Mouse (Mus musculus): ENCODE results near the gene Tmie. TPM values are rescaled to one million over a fixed set of nuclear protein-coding genes. Genes with fewer than 3 reads are reported as not detected.

Gene Tmie
- polyA plus RNA-seq, 1 experiment from 2014 or later, result 6.0 TPM

- no peak for DNase-seq
- 0 out of 2 replicates have a peak, but pooled peaks cover 4% of the 10 kb centered on the region for H3K9me3 ChIP-seq (ENCODE audit: low read length)
- no peaks in the 10 kb centered on the region for H3K4me1 ChIP-seq (ENCODE audit: insufficient read depth)
- ATAC-seq, result no peak
- no peak overlapping the region for H3K27ac ChIP-seq (ENCODE audit: low read depth)
- no peak for TF ChIP-seq EP300 (IDR thresholded peaks at IDR 0.05; ENCODE audit: low read depth)
- TF ChIP-seq CTCF (IDR thresholded peaks at IDR 0.05; ENCODE audit: low read depth), result no peak
- H3K4me2 ChIP-seq (ENCODE audit: low read depth, low read length), result no peak overlapping the region
- no peak overlapping the region for H3K4me3 ChIP-seq (ENCODE audit: low read depth, low read length)
- WGBS (ENCODE audit: insufficient replicate concordance), result 51% methylated on average over 6 of the region's 6 CpGs
- no peaks in the 10 kb centered on the region for H3K27me3 ChIP-seq (ENCODE audit: insufficient read depth, low read length)
- H3K9ac ChIP-seq (replicated peaks), result no peak overlapping the region
- no peaks in the 10 kb centered on the region for H3K36me3 ChIP-seq (replicated peaks; ENCODE audit: insufficient read depth, low read length)
These were observed 29.6 kb upstream of the Tmie start for GRCm38 (mm10) chr9:110909371-110909967.

- no peak for DNase-seq
- Histone ChIP-seq H3K4me3 (ENCODE audit: low read depth, low read length) (no peak overlapping the region), H3K4me2 (ENCODE audit: low read depth, low read length) (no peak overlapping the region), H3K4me1 (ENCODE audit: insufficient read depth) (no peaks in the 10 kb centered on the region), H3K27me3 (ENCODE audit: insufficient read depth, low read length) (no peaks in the 10 kb centered on the region), H3K27ac (ENCODE audit: low read depth) (no peak overlapping the region), H3K36me3 (replicated peaks; ENCODE audit: insufficient read depth, low read length) (no peaks in the 10 kb centered on the region), H3K9ac (replicated peaks) (no peak overlapping the region), H3K9me3 (ENCODE audit: low read length) (0 out of 2 replicates have a peak, but pooled peaks cover 4% of the 10 kb centered on the region)
- TF ChIP-seq CTCF (IDR thresholded peaks at IDR 0.05; ENCODE audit: low read depth) (no peak), EP300 (IDR thresholded peaks at IDR 0.05; ENCODE audit: low read depth) (no peak)
- ATAC-seq, result no peak
- WGBS (ENCODE audit: insufficient replicate concordance), result 84% methylated on average over 3 of the region's 3 CpGs
These were observed 28.7 kb upstream of the Tmie start for GRCm38 (mm10) chr9:110908631-110909016.

GRCm38 (mm10) chr9:110907838-110908630 lies 28.1 kb upstream of the Tmie start:
- Histone ChIP-seq H3K4me3 (ENCODE audit: low read depth, low read length) (no peak overlapping the region), H3K27ac (ENCODE audit: low read depth) (no peak overlapping the region), H3K9ac (replicated peaks) (no peak overlapping the region), H3K4me2 (ENCODE audit: low read depth, low read length) (no peak overlapping the region), H3K9me3 (ENCODE audit: low read length) (0 out of 2 replicates have a peak, but pooled peaks cover 4% of the 10 kb centered on the region), H3K27me3 (ENCODE audit: insufficient read depth, low read length) (no peaks in the 10 kb centered on the region), H3K4me1 (ENCODE audit: insufficient read depth) (no peaks in the 10 kb centered on the region), H3K36me3 (replicated peaks; ENCODE audit: insufficient read depth, low read length) (no peaks in the 10 kb centered on the region)
- ATAC-seq (no peak), DNase-seq (no peak)
- TF ChIP-seq CTCF (IDR thresholded peaks at IDR 0.05; ENCODE audit: low read depth), result no peak
- TF ChIP-seq EP300 (IDR thresholded peaks at IDR 0.05; ENCODE audit: low read depth), result no peak
- WGBS (ENCODE audit: insufficient replicate concordance), result 69% methylated on average over 4 of the region's 4 CpGs

- H3K4me3 ChIP-seq (ENCODE audit: low read depth, low read length), result no peak overlapping the region
- DNase-seq (no peak), ATAC-seq (no peak)
- no peak overlapping the region for H3K4me2 ChIP-seq (ENCODE audit: low read depth, low read length)
- no peak for TF ChIP-seq CTCF (IDR thresholded peaks at IDR 0.05; ENCODE audit: low read depth)
- no peak for TF ChIP-seq EP300 (IDR thresholded peaks at IDR 0.05; ENCODE audit: low read depth)
- H3K9ac ChIP-seq (replicated peaks), result no peak overlapping the region
- H3K27ac ChIP-seq (ENCODE audit: low read depth), result no peak overlapping the region
- WGBS (ENCODE audit: insufficient replicate concordance), result 83% methylated on average over 11 of the region's 11 CpGs
- no peaks in the 10 kb centered on the region for H3K4me1 ChIP-seq (ENCODE audit: insufficient read depth)
- H3K27me3 ChIP-seq (ENCODE audit: insufficient read depth, low read length), result no peaks in the 10 kb centered on the region
- H3K36me3 ChIP-seq (replicated peaks; ENCODE audit: insufficient read depth, low read length), result no peaks in the 10 kb centered on the region
- 0 out of 2 replicates have a peak, but pooled peaks cover 4% of the 10 kb centered on the region for H3K9me3 ChIP-seq (ENCODE audit: low read length)
These were observed 27.4 kb upstream of the Tmie start for GRCm38 (mm10) chr9:110907201-110907837.

GRCm38 (mm10) chr9:110902271-110902670 lies 22.4 kb upstream of the Tmie start:
- no peak for DNase-seq
- H3K4me1 ChIP-seq (ENCODE audit: insufficient read depth), result no peaks in the 10 kb centered on the region
- H3K27me3 ChIP-seq (ENCODE audit: insufficient read depth, low read length), result no peaks in the 10 kb centered on the region
- TF ChIP-seq EP300 (IDR thresholded peaks at IDR 0.05; ENCODE audit: low read depth) (no peak), CTCF (IDR thresholded peaks at IDR 0.05; ENCODE audit: low read depth) (no peak)
- H3K36me3 ChIP-seq (replicated peaks; ENCODE audit: insufficient read depth, low read length), result peaks cover 4% of the 10 kb centered on the region; the same call in 1 of the 2 replicates
- H3K9ac ChIP-seq (replicated peaks), result no peak overlapping the region
- ATAC-seq, result no peak
- H3K4me2 ChIP-seq (ENCODE audit: low read depth, low read length), result no peak overlapping the region
- H3K27ac ChIP-seq (ENCODE audit: low read depth), result no peak overlapping the region
- WGBS (ENCODE audit: insufficient replicate concordance), result 80% methylated on average over 4 of the region's 4 CpGs
- 0 out of 2 replicates have a peak, but pooled peaks cover 3% of the 10 kb centered on the region for H3K9me3 ChIP-seq (ENCODE audit: low read length)
- H3K4me3 ChIP-seq (ENCODE audit: low read depth, low read length), result no peak overlapping the region

GRCm38 (mm10) chr9:110901204-110901603 lies 21.3 kb upstream of the Tmie start:
- no peaks in the 10 kb centered on the region for H3K9me3 ChIP-seq (ENCODE audit: low read length)
- no peak overlapping the region for H3K4me3 ChIP-seq (ENCODE audit: low read depth, low read length)
- H3K27me3 ChIP-seq (ENCODE audit: insufficient read depth, low read length), result no peaks in the 10 kb centered on the region
- peaks cover 4% of the 10 kb centered on the region; the same call in 1 of the 2 replicates for H3K36me3 ChIP-seq (replicated peaks; ENCODE audit: insufficient read depth, low read length)
- 0 out of 2 replicates have a peak, but pooled peaks cover 2% of the 10 kb centered on the region for H3K4me1 ChIP-seq (ENCODE audit: insufficient read depth)
- no peak overlapping the region for H3K9ac ChIP-seq (replicated peaks)
- TF ChIP-seq EP300 (IDR thresholded peaks at IDR 0.05; ENCODE audit: low read depth), result no peak
- TF ChIP-seq CTCF (IDR thresholded peaks at IDR 0.05; ENCODE audit: low read depth), result no peak
- H3K4me2 ChIP-seq (ENCODE audit: low read depth, low read length), result no peak overlapping the region
- no peak for ATAC-seq
- DNase-seq, result no peak
- no peak overlapping the region for H3K27ac ChIP-seq (ENCODE audit: low read depth)
- WGBS (ENCODE audit: insufficient replicate concordance), result 83% methylated on average over 6 of the region's 6 CpGs
